Mouse (Mus musculus): ENCODE results near the gene Igsf6.

Igsf6 gene

GRCm38 (mm10) chr7:121074281-121074680 is at the start of gene Igsf6:
Igsf6 (minus strand) TSS chr7:121074572.
- no peak for DNase-seq (ENCODE audit: low spot score)

GRCm38 (mm10) chr7:121120143-121120818 is 45.9 kb upstream of the Igsf6 start:
- peak; percentile 37 for DNase-seq (ENCODE audit: low spot score)

- no peak for DNase-seq (ENCODE audit: low spot score)
Measured at GRCm38 (mm10) chr7:121111762-121112161, 37.4 kb upstream of the Igsf6 start.

GRCm38 (mm10) chr7:121111321-121111720 is 36.9 kb upstream of the Igsf6 start:
- no peak for DNase-seq (ENCODE audit: low spot score)

- no peak for DNase-seq (ENCODE audit: low spot score)
Measured at GRCm38 (mm10) chr7:121107851-121108250, 33.5 kb upstream of the Igsf6 start.

GRCm38 (mm10) chr7:121098614-121099389 is 24.4 kb upstream of the Igsf6 start:
- DNase-seq (ENCODE audit: low spot score), result no peak

GRCm38 (mm10) chr7:121093026-121093425 is 18.7 kb upstream of the Igsf6 start:
- no peak for DNase-seq (ENCODE audit: low spot score)

GRCm38 (mm10) chr7:121090748-121091147 is 16.4 kb upstream of the Igsf6 start:
- no peak for DNase-seq (ENCODE audit: low spot score)

- DNase-seq (ENCODE audit: low spot score), result no peak
Measured at GRCm38 (mm10) chr7:121088745-121089144, 14.4 kb upstream of the Igsf6 start.

GRCm38 (mm10) chr7:121085500-121085899 is 11.1 kb upstream of the Igsf6 start:
- no peak for DNase-seq (ENCODE audit: low spot score)

- DNase-seq (ENCODE audit: low spot score), result no peak
Measured at GRCm38 (mm10) chr7:121084840-121085453, 10.6 kb upstream of the Igsf6 start.

GRCm38 (mm10) chr7:121082949-121083513 is 8.7 kb upstream of the Igsf6 start:
- no peak for DNase-seq (ENCODE audit: low spot score)

- no peak for DNase-seq (ENCODE audit: low spot score)
Measured at GRCm38 (mm10) chr7:121081816-121082215, 7.4 kb upstream of the Igsf6 start.

- DNase-seq (ENCODE audit: low spot score), result no peak
Measured at GRCm38 (mm10) chr7:121081350-121081749, 7.0 kb upstream of the Igsf6 start, which contains the start of gene Otoa. Otoa (plus strand) TSS chr7:121081650.

- no peak for DNase-seq (ENCODE audit: low spot score)
Measured at GRCm38 (mm10) chr7:121077829-121078228, 3.5 kb upstream of the Igsf6 start.

- no peak for DNase-seq (ENCODE audit: low spot score)
Measured at GRCm38 (mm10) chr7:121077311-121077710, 2.9 kb upstream of the Igsf6 start.

- no peak for DNase-seq (ENCODE audit: low spot score)
Measured at GRCm38 (mm10) chr7:121075416-121075815, 1.0 kb upstream of the Igsf6 start.

- DNase-seq (ENCODE audit: low spot score), result no peak
Measured at GRCm38 (mm10) chr7:121074801-121075400, 529 bp upstream of the Igsf6 start.

GRCm38 (mm10) chr7:121072506-121072905 is 1.9 kb downstream of the Igsf6 start:
- DNase-seq (ENCODE audit: low spot score), result no peak

- no peak for DNase-seq (ENCODE audit: low spot score)
Measured at GRCm38 (mm10) chr7:121071276-121071675, 3.1 kb downstream of the Igsf6 start.

GRCm38 (mm10) chr7:121064309-121064708 is 10.1 kb downstream of the Igsf6 start:
- DNase-seq (ENCODE audit: low spot score), result no peak
